Mouse (Mus musculus): ENCODE results near the gene Ccnjl.

The Ccnjl gene

DNA sequence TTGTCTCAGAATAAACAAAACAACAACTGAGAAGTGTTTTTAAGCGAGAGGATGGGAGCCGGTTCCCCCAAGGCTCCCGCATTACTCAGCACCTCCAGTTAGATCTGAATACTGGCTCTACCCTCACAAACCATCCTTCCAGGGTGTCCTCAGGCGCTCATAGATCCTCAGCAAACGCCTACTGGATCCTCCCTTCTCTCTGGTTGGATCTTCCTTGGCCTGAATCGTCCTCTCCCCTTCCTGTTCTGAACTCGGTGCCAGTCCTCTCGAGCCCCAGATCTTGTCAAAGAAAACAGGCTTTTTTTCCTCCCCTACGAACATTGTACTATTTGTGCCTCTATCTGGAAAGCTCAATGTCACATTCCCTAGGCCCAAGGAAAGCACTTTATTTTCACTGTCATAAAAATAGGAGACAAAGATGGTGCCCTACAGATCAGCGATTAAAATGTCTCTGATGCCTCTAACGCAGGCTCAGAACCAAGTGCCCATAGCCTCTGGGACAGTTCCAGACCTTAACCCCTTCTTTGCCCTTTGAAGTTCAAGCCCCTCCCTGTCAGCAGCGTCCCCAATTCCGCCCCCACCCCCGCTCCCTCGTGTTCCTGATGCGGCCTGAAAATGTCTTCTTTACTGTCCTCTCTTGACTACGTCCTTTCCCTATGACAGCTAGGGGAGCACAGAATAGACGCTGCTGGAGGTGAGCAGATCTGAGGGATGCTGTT, 98.5 kb downstream of the Ccnjl start:
- DNase-seq = no peak

DNA sequence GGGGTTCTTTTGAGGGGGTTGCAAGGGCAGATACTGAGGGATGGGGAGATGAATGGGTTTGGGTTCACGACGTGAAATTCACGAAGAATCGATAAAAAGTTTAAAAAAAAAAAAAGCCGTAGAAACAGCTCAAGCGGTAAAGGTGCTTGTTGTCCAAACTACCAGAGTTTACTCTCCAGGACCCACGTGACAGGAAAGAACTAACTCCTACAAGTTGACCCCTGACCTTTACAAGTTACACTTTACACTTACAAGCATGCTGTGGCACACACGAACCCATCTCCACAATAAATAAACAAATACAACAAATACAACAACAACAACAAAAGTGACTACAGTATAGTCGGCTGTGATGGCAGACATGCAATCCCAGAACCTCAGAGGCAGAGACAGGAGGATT, 103.1 kb downstream of the Ccnjl start:
- DNase-seq = no peak

DNA sequence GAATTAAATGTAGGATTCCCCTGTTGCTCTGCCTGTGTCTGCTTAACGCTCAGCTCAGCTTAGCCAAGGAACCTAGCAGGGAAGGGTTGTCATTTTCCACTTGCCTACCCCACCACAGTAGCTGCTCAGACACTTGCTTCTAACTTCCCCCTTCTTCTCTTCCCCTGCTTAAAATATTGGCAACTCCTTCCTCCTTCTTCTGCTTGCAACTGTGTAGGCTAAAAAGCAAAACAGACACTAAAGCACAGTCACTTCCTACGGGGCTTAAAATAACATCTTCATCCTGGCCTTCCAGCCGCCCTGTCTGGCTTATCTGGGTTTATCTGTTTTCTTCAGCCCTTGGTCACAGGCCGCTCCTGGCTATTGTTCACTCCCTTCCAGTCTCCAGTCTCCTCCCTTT, 104.0 kb downstream of the Ccnjl start:
- DNase-seq = no peak

DNA sequence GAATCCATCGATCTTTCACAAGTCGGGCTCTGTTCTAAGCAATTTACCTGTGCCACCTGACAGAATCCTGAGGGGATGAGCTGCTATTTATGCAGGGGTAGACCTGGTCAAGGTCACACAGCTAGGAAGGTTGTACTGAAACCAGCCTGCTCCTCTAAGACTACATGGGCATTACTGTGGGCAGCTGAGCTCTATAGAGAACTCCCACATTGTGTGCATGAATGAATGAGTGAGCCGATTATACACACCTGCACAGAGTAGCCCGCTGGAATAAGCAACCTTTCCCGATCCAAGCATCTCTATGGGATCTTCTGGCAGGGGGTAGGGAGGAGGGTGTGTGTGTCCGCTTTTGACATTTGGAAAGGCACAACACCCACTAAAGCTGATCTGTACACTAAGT, 104.6 kb downstream of the Ccnjl start:
- no peak for DNase-seq

- DNase-seq = peak; percentile 33
Observed at GRCm38 (mm10) chr11:43633658-43634401, 105.2 kb downstream of the Ccnjl start.
